Mouse (Mus musculus): ENCODE measurements around the gene Rbm8a. TPM values are rescaled to one million over a fixed set of nuclear protein-coding genes. Genes with fewer than 3 reads are reported as not detected.

The Rbm8a gene
- 29.0 and 39.9 TPM in 2 replicates for total RNA-seq (2017)

- ATAC-seq (ENCODE audit: extremely low read depth, insufficient number of reproducible peaks, low FRiP score, poor library complexity, severe bottlenecking) = peak; percentile 99
Observed at GRCm38 (mm10) chr3:96629729-96630600, at the start of gene Rbm8a. Gene Rbm8a (plus strand): TSS chr3:96629933.

DNA sequence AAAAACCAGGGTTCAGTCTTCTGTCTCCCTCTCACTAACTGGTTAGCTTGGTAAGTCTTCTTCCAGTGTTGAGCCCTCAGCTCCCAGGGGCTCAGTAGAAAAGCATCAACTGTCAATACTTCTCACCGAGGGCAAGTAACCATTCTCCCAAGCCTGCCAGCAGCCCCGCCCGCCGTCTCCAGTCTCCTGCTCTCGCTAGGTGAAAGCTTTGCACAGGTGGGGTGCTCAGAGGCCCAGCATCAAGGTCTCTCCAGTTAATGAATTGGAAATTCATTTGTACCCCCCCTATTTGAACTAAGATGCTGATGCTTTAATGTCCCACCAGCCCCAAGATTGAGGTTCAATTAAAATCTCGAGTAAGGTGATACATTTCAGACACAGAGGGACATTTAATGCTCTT, 48.6 kb upstream of the Rbm8a start:
- no peak for ATAC-seq (ENCODE audit: extremely low read depth, insufficient number of reproducible peaks, low FRiP score, poor library complexity, severe bottlenecking)

DNA sequence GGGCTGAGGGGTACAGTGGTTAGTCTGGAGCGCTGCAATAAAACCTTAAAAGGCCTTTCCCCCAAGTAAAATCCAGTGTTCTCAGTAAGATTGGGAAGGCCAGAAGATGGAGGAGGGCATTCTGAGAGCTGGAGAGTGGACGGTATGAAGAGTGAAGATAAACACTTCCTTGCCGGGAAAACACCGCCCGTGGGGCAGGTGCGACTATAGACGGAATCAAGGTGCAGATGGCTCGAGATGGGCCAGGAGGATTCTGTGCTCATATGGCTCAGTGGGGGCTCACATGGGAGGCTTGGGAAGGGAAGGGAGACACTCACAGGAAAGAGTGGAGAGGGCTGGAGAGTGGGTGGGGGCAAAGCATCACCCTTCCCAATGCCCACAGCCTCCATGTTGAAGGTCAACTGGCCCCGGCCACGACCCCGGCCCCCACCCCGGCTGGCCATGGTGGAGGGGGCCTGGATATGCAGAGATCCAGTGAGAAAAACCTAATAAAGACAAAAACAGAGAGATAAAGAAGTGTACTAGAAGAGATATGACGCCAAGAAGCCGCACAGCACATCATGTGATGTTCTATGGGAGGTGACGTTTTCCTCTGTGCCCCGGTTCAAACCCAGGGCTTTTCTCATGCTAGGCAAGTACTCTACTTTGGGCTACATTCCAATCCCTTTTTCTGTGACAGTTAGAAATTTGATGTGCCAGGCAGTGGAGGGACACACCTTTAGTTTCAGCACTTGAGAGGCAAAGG, 47.8 kb upstream of the Rbm8a start:
- no peak for ATAC-seq (ENCODE audit: extremely low read depth, insufficient number of reproducible peaks, low FRiP score, poor library complexity, severe bottlenecking)

GRCm38 (mm10) chr3:96583386-96583785, 46.3 kb upstream of the Rbm8a start:
- ATAC-seq (ENCODE audit: extremely low read depth, insufficient number of reproducible peaks, low FRiP score, poor library complexity, severe bottlenecking) = no peak

- no peak for ATAC-seq (ENCODE audit: extremely low read depth, insufficient number of reproducible peaks, low FRiP score, poor library complexity, severe bottlenecking)
Observed at GRCm38 (mm10) chr3:96590657-96591056, 39.1 kb upstream of the Rbm8a start.

- ATAC-seq (ENCODE audit: extremely low read depth, insufficient number of reproducible peaks, low FRiP score, poor library complexity, severe bottlenecking) = no peak
Observed at GRCm38 (mm10) chr3:96593374-96593773, 36.4 kb upstream of the Rbm8a start.

- ATAC-seq (ENCODE audit: extremely low read depth, insufficient number of reproducible peaks, low FRiP score, poor library complexity, severe bottlenecking) = peak; percentile 93
Observed at GRCm38 (mm10) chr3:96593790-96594560, 35.8 kb upstream of the Rbm8a start, which contains the start of gene Polr3gl. Gene Polr3gl (minus strand): TSS chr3:96594181.

- ATAC-seq (ENCODE audit: extremely low read depth, insufficient number of reproducible peaks, low FRiP score, poor library complexity, severe bottlenecking) = no peak
Observed at GRCm38 (mm10) chr3:96594851-96595250, 34.9 kb upstream of the Rbm8a start.

GRCm38 (mm10) chr3:96595661-96596060, 34.1 kb upstream of the Rbm8a start:
- ATAC-seq (ENCODE audit: extremely low read depth, insufficient number of reproducible peaks, low FRiP score, poor library complexity, severe bottlenecking) = no peak

- ATAC-seq (ENCODE audit: extremely low read depth, insufficient number of reproducible peaks, low FRiP score, poor library complexity, severe bottlenecking) = no peak
Observed at GRCm38 (mm10) chr3:96596228-96596707, 33.5 kb upstream of the Rbm8a start, which contains the start of gene Ankrd34a. Gene Ankrd34a (plus strand): TSS chr3:96596636.

- ATAC-seq (ENCODE audit: extremely low read depth, insufficient number of reproducible peaks, low FRiP score, poor library complexity, severe bottlenecking) = no peak
Observed at GRCm38 (mm10) chr3:96596855-96597254, 32.9 kb upstream of the Rbm8a start.

DNA sequence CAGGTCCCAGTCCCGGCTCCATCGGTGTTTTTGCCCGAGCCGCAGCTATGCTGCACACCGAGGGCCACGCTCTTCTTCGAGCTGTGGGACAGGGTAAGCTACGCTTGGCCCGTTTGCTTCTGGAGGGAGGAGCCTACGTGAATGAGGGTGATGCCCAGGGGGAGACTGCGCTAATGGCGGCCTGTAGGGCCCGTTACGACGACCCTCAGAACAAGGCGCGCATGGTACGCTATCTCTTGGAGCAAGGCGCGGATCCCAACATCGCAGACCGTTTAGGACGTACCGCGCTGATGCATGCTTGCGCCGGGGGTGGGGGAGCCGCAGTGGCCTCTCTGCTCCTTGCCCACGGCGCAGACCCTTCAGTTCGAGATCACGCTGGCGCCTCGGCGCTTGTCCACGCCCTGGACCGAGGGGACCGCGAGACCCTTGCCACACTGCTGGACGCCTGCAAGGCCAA, 32.3 kb upstream of the Rbm8a start:
- ATAC-seq (ENCODE audit: extremely low read depth, insufficient number of reproducible peaks, low FRiP score, poor library complexity, severe bottlenecking) = no peak

DNA sequence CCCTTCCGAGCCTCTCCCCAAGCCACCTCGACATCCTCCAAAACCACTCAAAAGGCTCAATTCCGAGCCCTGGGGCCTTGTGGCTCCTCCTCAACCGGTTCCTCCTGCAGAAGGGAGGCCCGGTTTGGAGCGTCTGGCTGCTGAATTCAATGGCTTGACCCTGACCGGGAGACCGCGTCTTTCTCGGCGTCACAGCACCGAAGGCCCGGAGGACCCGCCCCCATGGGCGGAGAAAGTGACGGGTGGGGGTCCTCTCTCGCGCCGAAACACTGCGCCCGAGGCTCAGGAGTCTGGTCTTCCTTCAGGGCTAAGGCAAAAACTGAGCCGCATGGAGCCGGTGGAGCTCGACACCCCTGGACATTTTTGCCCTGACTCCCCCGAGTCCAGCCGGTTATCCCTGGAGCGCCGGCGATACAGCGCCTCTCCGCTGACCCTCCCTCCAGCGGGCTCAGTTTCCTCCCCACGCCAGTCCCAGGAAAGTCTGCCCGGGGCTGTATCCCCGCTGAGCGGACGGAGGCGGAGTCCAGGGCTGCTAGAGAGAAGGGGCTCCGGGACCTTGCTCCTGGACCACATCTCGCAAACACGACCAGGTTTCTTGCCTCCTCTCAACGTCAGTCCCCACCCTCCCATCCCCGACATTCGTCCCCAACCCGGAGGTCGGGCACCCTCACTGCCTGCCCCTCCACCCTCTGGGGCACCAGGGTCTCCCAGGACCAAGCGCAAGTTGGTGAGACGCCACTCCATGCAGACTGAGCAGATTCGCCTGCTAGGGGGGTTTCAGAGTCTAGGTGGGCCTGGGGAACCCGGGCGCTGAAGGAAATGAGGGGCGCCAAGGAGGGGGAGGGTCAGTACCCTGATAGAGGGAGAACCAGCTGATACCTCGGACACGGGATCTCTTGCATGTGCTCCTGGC, 31.3 kb upstream of the Rbm8a start:
- ATAC-seq (ENCODE audit: extremely low read depth, insufficient number of reproducible peaks, low FRiP score, poor library complexity, severe bottlenecking) = no peak

GRCm38 (mm10) chr3:96599069-96599393, 30.7 kb upstream of the Rbm8a start:
- ATAC-seq (ENCODE audit: extremely low read depth, insufficient number of reproducible peaks, low FRiP score, poor library complexity, severe bottlenecking) = no peak

GRCm38 (mm10) chr3:96599411-96599810, 30.3 kb upstream of the Rbm8a start:
- ATAC-seq (ENCODE audit: extremely low read depth, insufficient number of reproducible peaks, low FRiP score, poor library complexity, severe bottlenecking) = no peak

GRCm38 (mm10) chr3:96600639-96601250, 29.0 kb upstream of the Rbm8a start, which contains the start of gene Lix1l:
Gene Lix1l (plus strand): TSS chr3:96601149.
- ATAC-seq (ENCODE audit: extremely low read depth, insufficient number of reproducible peaks, low FRiP score, poor library complexity, severe bottlenecking) = peak; percentile 88

GRCm38 (mm10) chr3:96601251-96601787, 28.4 kb upstream of the Rbm8a start:
- no peak for ATAC-seq (ENCODE audit: extremely low read depth, insufficient number of reproducible peaks, low FRiP score, poor library complexity, severe bottlenecking)

Data from neutrophil, adult 5-6 weeks (primary cell).